Mouse (Mus musculus): Measurements from ENCODE around the gene Aoc1.

- TF ChIP-seq POLR2A (IDR thresholded peaks at IDR 0.05; ENCODE audit: low read depth, low read length) (no peak), CTCF (IDR thresholded peaks at IDR 0.05; ENCODE audit: extremely low read depth, insufficient read length, insufficient replicate concordance, low read depth, low read length) (no peak)
Measured at GRCm38 (mm10) chr6:48929595-48929994, 56.9 kb downstream of the Aoc1 start, which contains the start of gene 1600015I10Rik.
